Mouse (Mus musculus) midbrain, embryonic 16.5 days (tissue): Measurements from ENCODE around the gene Zfp704. TPM values are rescaled to one million over a fixed set of nuclear protein-coding genes. Genes with fewer than 3 reads are reported as not detected.

Experiments used
- ATAC-seq: fragments of 200-750 bp; cut with Nextera tagmentation; 2 replicates; pipeline ENCODE4 v1.8.0; 2017; ENCODE audit warnings: moderate TSS enrichment
- H3K27ac ChIP-seq: fragments of 300-500 bp; sonication (generic); 2 replicates; pipeline ENCODE4 v1.5.1; 2014; ENCODE audit warnings: mild to moderate bottlenecking, low read length, mixed read lengths
- H3K27me3 ChIP-seq: fragments of 300-500 bp; sonication (generic); 2 replicates; pipeline ENCODE4 v1.6.1; 2014; ENCODE audit warnings: low read depth, low read length, mixed read lengths; ENCODE audit not compliant: control insufficient read depth, insufficient read depth
- H3K36me3 ChIP-seq: fragments of 300-500 bp; sonication (generic); 2 replicates; pipeline ENCODE4 v1.6.1; 2014; ENCODE audit warnings: mild to moderate bottlenecking, low read length, moderate library complexity, mixed read lengths; ENCODE audit not compliant: control insufficient read depth, insufficient read depth
- H3K4me1 ChIP-seq: fragments of 300-500 bp; sonication (generic); 2 replicates; pipeline ENCODE4 v1.6.1; 2014; ENCODE audit warnings: mild to moderate bottlenecking, low read length, mixed read lengths; ENCODE audit not compliant: control insufficient read depth, insufficient read depth
- H3K4me2 ChIP-seq: fragments of 300-500 bp; sonication (generic); 2 replicates; pipeline ENCODE4 v1.6.1; 2014; ENCODE audit warnings: mild to moderate bottlenecking, low read length, mixed read lengths
- H3K4me3 ChIP-seq: fragments of 300-500 bp; sonication (generic); 2 replicates; pipeline ENCODE4 v1.5.1; 2014; ENCODE audit warnings: low read depth, mild to moderate bottlenecking, low read length, moderate library complexity, mixed read lengths
- H3K9ac ChIP-seq: fragments of 300-500 bp; sonication (generic); 2 replicates; pipeline ENCODE4 v1.6.1; 2014; ENCODE audit warnings: low read depth, low read length, mixed read lengths
- H3K9me3 ChIP-seq: fragments of 300-500 bp; sonication (generic); replicated peaks from 2 replicates; pipeline ENCODE4 v1.6.1; 2014; ENCODE audit warnings: mild to moderate bottlenecking, low read length, mixed read lengths; ENCODE audit not compliant: control insufficient read depth, poor library complexity, severe bottlenecking
- WGBS: fragments of 180-500 bp; shearing (Covaris S2); extraction: QIAGEN DNeasy Blood & Tissue Kit; methylation state at CpG from one replicate; pipeline ENCODE4 v1.1.7; 2014; 5-methylcytosine and 5-hydroxymethylcytosine counted together
- polyA plus RNA-seq: library from polyadenylated mRNA; unstranded; fragments of >200 nt; fragmentation: Nextera tagmentation; extraction: Ambion mirVana; gene quantifications from 2 replicates; pipeline ENCODE4 v1.2.1, GENCODE M21; 2015

The Zfp704 gene
- polyA plus RNA-seq, 1 experiment from 2014 or later = 14.8 TPM

GRCm38 (mm10) chr3:9455351-9455750 lies 154.5 kb downstream of the Zfp704 start:
- Histone ChIP-seq H3K36me3 (no peaks in the 10 kb centered on the region), H3K9me3 (no peaks in the 10 kb centered on the region), H3K27ac (no peak overlapping the region), H3K4me3 (no peak overlapping the region), H3K4me1 (no peaks in the 10 kb centered on the region), H3K9ac (no peak overlapping the region), H3K4me2 (no peak overlapping the region), H3K27me3 (no peaks in the 10 kb centered on the region)
- WGBS = 86% methylated on average over 5 of the region's 5 CpGs
- ATAC-seq = peak; percentile 45

- no peak overlapping the region for H3K4me2 ChIP-seq
- no peak overlapping the region for H3K4me3 ChIP-seq
- no peak overlapping the region for H3K9ac ChIP-seq
- WGBS = 83% methylated on average over 8 of the region's 8 CpGs
- no peaks in the 10 kb centered on the region for H3K36me3 ChIP-seq
- H3K9me3 ChIP-seq = no peaks in the 10 kb centered on the region
- H3K27me3 ChIP-seq = no peaks in the 10 kb centered on the region
- no peak for ATAC-seq
- H3K27ac ChIP-seq = no peak overlapping the region
- H3K4me1 ChIP-seq = no peaks in the 10 kb centered on the region; the same call in 1 of the 2 replicates
Measured at GRCm38 (mm10) chr3:9454556-9455330, 155.1 kb downstream of the Zfp704 start.

- Histone ChIP-seq H3K9me3 (no peaks in the 10 kb centered on the region), H3K4me3 (no peak overlapping the region), H3K27me3 (no peaks in the 10 kb centered on the region), H3K4me1 (peaks cover 7% of the 10 kb centered on the region; the same call in 1 of the 2 replicates), H3K9ac (no peak overlapping the region), H3K27ac (no peak overlapping the region), H3K36me3 (0 out of 2 replicates have a peak, but pooled peaks cover 6% of the 10 kb centered on the region), H3K4me2 (no peak overlapping the region)
- no peak for ATAC-seq
- 91% methylated on average over 12 of the region's 12 CpGs for whole genome bisulfite sequencing
Measured at GRCm38 (mm10) chr3:9450521-9450920, 159.4 kb downstream of the Zfp704 start.

GRCm38 (mm10) chr3:9449261-9450007 lies 160.5 kb downstream of the Zfp704 start:
- H3K27ac ChIP-seq = peak overlapping the region; percentile 28; the same call in 1 of the 2 replicates
- no peak overlapping the region for H3K9ac ChIP-seq
- WGBS = 21% methylated on average over 7 of the region's 7 CpGs
- 0 out of 2 replicates have a peak, but pooled peaks cover 6% of the 10 kb centered on the region for H3K36me3 ChIP-seq
- no peaks in the 10 kb centered on the region for H3K9me3 ChIP-seq
- no peaks in the 10 kb centered on the region for H3K27me3 ChIP-seq
- peak; percentile 86 for ATAC-seq
- no peak overlapping the region for H3K4me3 ChIP-seq
- H3K4me2 ChIP-seq = no peak overlapping the region
- peaks cover 7% of the 10 kb centered on the region; the same call in 1 of the 2 replicates for H3K4me1 ChIP-seq

- no peaks in the 10 kb centered on the region for H3K27me3 ChIP-seq
- no peak overlapping the region for H3K4me3 ChIP-seq
- peaks cover 7% of the 10 kb centered on the region; the same call in 1 of the 2 replicates for H3K4me1 ChIP-seq
- no peak overlapping the region for H3K4me2 ChIP-seq
- H3K9ac ChIP-seq = no peak overlapping the region
- no peak for ATAC-seq
- H3K27ac ChIP-seq = no peak overlapping the region
- H3K36me3 ChIP-seq = 0 out of 2 replicates have a peak, but pooled peaks cover 6% of the 10 kb centered on the region
- WGBS = 94% methylated on average over 5 of the region's 5 CpGs
- no peaks in the 10 kb centered on the region for H3K9me3 ChIP-seq
Measured at GRCm38 (mm10) chr3:9448541-9448940, 161.3 kb downstream of the Zfp704 start.

- Histone ChIP-seq H3K27ac (no peak overlapping the region), H3K4me3 (no peak overlapping the region), H3K9ac (no peak overlapping the region), H3K4me2 (no peak overlapping the region), H3K27me3 (no peaks in the 10 kb centered on the region), H3K36me3 (0 out of 2 replicates have a peak, but pooled peaks cover 8% of the 10 kb centered on the region), H3K9me3 (no peaks in the 10 kb centered on the region), H3K4me1 (peaks cover 6% of the 10 kb centered on the region; the same call in 1 of the 2 replicates)
- ATAC-seq = no peak
- 75% methylated on average over 5 of the region's 5 CpGs for WGBS
Measured at GRCm38 (mm10) chr3:9444558-9444957, 165.3 kb downstream of the Zfp704 start.

- 95% methylated on average over 7 of the region's 7 CpGs for WGBS
- Histone ChIP-seq H3K9me3 (no peaks in the 10 kb centered on the region), H3K9ac (no peak overlapping the region), H3K27me3 (no peaks in the 10 kb centered on the region), H3K4me1 (peaks cover under 1% of the 10 kb centered on the region; the same call in 1 of the 2 replicates), H3K36me3 (peaks cover 10% of the 10 kb centered on the region; the same call in 1 of the 2 replicates), H3K4me2 (no peak overlapping the region), H3K4me3 (no peak overlapping the region), H3K27ac (no peak overlapping the region)
- no peak for ATAC-seq
Measured at GRCm38 (mm10) chr3:9443981-9444380, 165.9 kb downstream of the Zfp704 start.

GRCm38 (mm10) chr3:9443476-9443875 lies 166.4 kb downstream of the Zfp704 start:
- H3K4me2 ChIP-seq = no peak overlapping the region
- H3K27me3 ChIP-seq = no peaks in the 10 kb centered on the region
- ATAC-seq = no peak
- H3K36me3 ChIP-seq = peaks cover 12% of the 10 kb centered on the region; the same call in 1 of the 2 replicates
- H3K27ac ChIP-seq = no peak overlapping the region
- no peaks in the 10 kb centered on the region for H3K9me3 ChIP-seq
- WGBS = 81% methylated on average over 2 of the region's 2 CpGs
- H3K4me3 ChIP-seq = no peak overlapping the region
- no peak overlapping the region for H3K9ac ChIP-seq
- no peaks in the 10 kb centered on the region for H3K4me1 ChIP-seq
